Mouse (Mus musculus) heart, embryonic 10.5 days (tissue): ENCODE measurements around the gene Gm21987. TPM values are rescaled to one million over a fixed set of nuclear protein-coding genes. Genes with fewer than 3 reads are reported as not detected.
A peak's percentile ranks its signal among the peaks of the same experiment; 100 is the strongest.

Source experiments
- DNase-seq: peaks from one replicate; pipeline ENCODE4 v3.0.0-alpha.2; 2017; ENCODE audit warnings: low spot score
- H3K27ac ChIP-seq: fragments of 300-500 bp; sonication (generic); 2 replicates; pipeline ENCODE4 v1.5.1; 2016; ENCODE audit warnings: mild to moderate bottlenecking
- H3K27me3 ChIP-seq: fragments of 300-500 bp; sonication (generic); 2 replicates; pipeline ENCODE4 v1.6.1; 2016; ENCODE audit warnings: mild to moderate bottlenecking; ENCODE audit not compliant: poor library complexity, insufficient read depth, severe bottlenecking
- H3K36me3 ChIP-seq: fragments of 300-500 bp; sonication (generic); 2 replicates; pipeline ENCODE4 v1.6.1; 2016; ENCODE audit warnings: mild to moderate bottlenecking, moderate library complexity
- H3K4me1 ChIP-seq: fragments of 300-500 bp; sonication (generic); 2 replicates; pipeline ENCODE4 v1.6.1; 2016; ENCODE audit warnings: mild to moderate bottlenecking
- H3K4me3 ChIP-seq: fragments of 300-500 bp; sonication (generic); 2 replicates; pipeline ENCODE4 v1.5.1; 2016; ENCODE audit warnings: mild to moderate bottlenecking, moderate library complexity
- H3K9me3 ChIP-seq: fragments of 300-500 bp; sonication (generic); 2 replicates; pipeline ENCODE4 v1.6.1; 2016; ENCODE audit warnings: mild to moderate bottlenecking, moderate library complexity
- WGBS: fragments of 180-500 bp; shearing (Covaris S2); methylation state at CpG from one replicate; pipeline ENCODE4 v1.1.7; 2016; 5-methylcytosine and 5-hydroxymethylcytosine counted together
- polyA plus RNA-seq: library from polyadenylated mRNA; unstranded; fragments of >200 nt; fragmentation: Nextera tagmentation; extraction: Ambion mirVana; gene quantifications from 2 replicates; pipeline ENCODE4 v1.2.1, GENCODE M21; 2016

Gene Gm21987
- polyA plus RNA-seq, 1 experiment from 2014 or later: 1.3 TPM

GRCm38 (mm10) chr16:38392126-38392894 is 45.5 kb downstream of the Gm21987 start:
- 69% methylated on average over 23 of the region's 23 CpGs for WGBS
- DNase-seq: peak; percentile 73
- Histone ChIP-seq H3K4me3 (no peak overlapping the region), H3K27ac (no peak overlapping the region), H3K27me3 (no peaks in the 10 kb centered on the region), H3K9me3 (no peaks in the 10 kb centered on the region), H3K4me1 (peaks cover 5% of the 10 kb centered on the region), H3K36me3 (no peaks in the 10 kb centered on the region)

GRCm38 (mm10) chr16:38394191-38394618 is 47.4 kb downstream of the Gm21987 start:
- Histone ChIP-seq H3K27me3 (no peaks in the 10 kb centered on the region), H3K36me3 (no peaks in the 10 kb centered on the region), H3K4me1 (peaks cover 7% of the 10 kb centered on the region), H3K9me3 (no peaks in the 10 kb centered on the region), H3K27ac (no peak overlapping the region), H3K4me3 (no peak overlapping the region)
- 81% methylated on average over 8 of the region's 8 CpGs for WGBS
- DNase-seq: no peak

- Histone ChIP-seq H3K27ac (no peak overlapping the region), H3K9me3 (no peaks in the 10 kb centered on the region), H3K4me1 (peaks cover 17% of the 10 kb centered on the region), H3K36me3 (no peaks in the 10 kb centered on the region), H3K4me3 (no peak overlapping the region), H3K27me3 (no peaks in the 10 kb centered on the region)
- DNase-seq: no peak
- 64% methylated on average over 6 of the region's 6 CpGs for WGBS
Observed at GRCm38 (mm10) chr16:38395060-38395730, 48.4 kb downstream of the Gm21987 start.

GRCm38 (mm10) chr16:38396155-38396554 is 49.3 kb downstream of the Gm21987 start:
- DNase-seq: no peak
- no peak overlapping the region for H3K4me3 ChIP-seq
- no peaks in the 10 kb centered on the region for H3K27me3 ChIP-seq
- WGBS: 56% methylated on average over 13 of the region's 13 CpGs
- no peaks in the 10 kb centered on the region for H3K36me3 ChIP-seq
- H3K4me1 ChIP-seq: peaks cover 25% of the 10 kb centered on the region
- H3K9me3 ChIP-seq: no peaks in the 10 kb centered on the region
- no peak overlapping the region for H3K27ac ChIP-seq

- H3K36me3 ChIP-seq: no peaks in the 10 kb centered on the region
- no peaks in the 10 kb centered on the region for H3K27me3 ChIP-seq
- no peaks in the 10 kb centered on the region for H3K9me3 ChIP-seq
- DNase-seq: no peak
- H3K27ac ChIP-seq: no peak overlapping the region
- H3K4me3 ChIP-seq: no peak overlapping the region
- 84% methylated on average over 6 of the region's 6 CpGs for WGBS
- peaks cover 25% of the 10 kb centered on the region for H3K4me1 ChIP-seq
Observed at GRCm38 (mm10) chr16:38398266-38398665, 51.4 kb downstream of the Gm21987 start.

- Histone ChIP-seq H3K36me3 (no peaks in the 10 kb centered on the region), H3K4me1 (peaks cover 25% of the 10 kb centered on the region), H3K9me3 (no peaks in the 10 kb centered on the region), H3K27ac (peak overlapping the region; percentile 80), H3K27me3 (no peaks in the 10 kb centered on the region), H3K4me3 (peak overlapping the region; percentile 53)
- WGBS: 68% methylated on average over 3 of the region's 3 CpGs
- DNase-seq: no peak
Observed at GRCm38 (mm10) chr16:38399076-38399475, 52.2 kb downstream of the Gm21987 start.

- H3K27me3 ChIP-seq: no peaks in the 10 kb centered on the region
- H3K4me1 ChIP-seq: peaks cover 25% of the 10 kb centered on the region
- H3K4me3 ChIP-seq: peak overlapping the region; percentile 53
- peak overlapping the region; percentile 80 for H3K27ac ChIP-seq
- no peaks in the 10 kb centered on the region for H3K9me3 ChIP-seq
- peak; percentile 79 for DNase-seq
- 12% methylated on average over 17 of the region's 17 CpGs for WGBS
- H3K36me3 ChIP-seq: no peaks in the 10 kb centered on the region
Observed at GRCm38 (mm10) chr16:38399531-38400231, 52.8 kb downstream of the Gm21987 start.

- 70% methylated on average over 9 of the region's 9 CpGs for WGBS
Observed at GRCm38 (mm10) chr16:38400311-38400960, 53.6 kb downstream of the Gm21987 start.

GRCm38 (mm10) chr16:38401468-38401867 is 54.6 kb downstream of the Gm21987 start:
- Histone ChIP-seq H3K4me1 (peaks cover 27% of the 10 kb centered on the region), H3K4me3 (no peak overlapping the region), H3K27me3 (no peaks in the 10 kb centered on the region), H3K9me3 (no peaks in the 10 kb centered on the region), H3K27ac (no peak overlapping the region), H3K36me3 (no peaks in the 10 kb centered on the region)
- 68% methylated on average over 6 of the region's 6 CpGs for WGBS
- DNase-seq: no peak

More at GRCm38 (mm10) chr16:38400311-38400960, 53.6 kb downstream of the Gm21987 start:
- H3K4me1 ChIP-seq: peaks cover 25% of the 10 kb centered on the region
- H3K27ac ChIP-seq: peak overlapping the region; percentile 80
- H3K36me3 ChIP-seq: no peaks in the 10 kb centered on the region
- H3K4me3 ChIP-seq: peak overlapping the region; percentile 53
- no peak for DNase-seq
- H3K9me3 ChIP-seq: no peaks in the 10 kb centered on the region
- H3K27me3 ChIP-seq: no peaks in the 10 kb centered on the region

GRCm38 (mm10) chr16:38403639-38404038 is 56.8 kb downstream of the Gm21987 start:
- no peaks in the 10 kb centered on the region for H3K36me3 ChIP-seq
- WGBS: 79% methylated on average over 7 of the region's 7 CpGs
- H3K27me3 ChIP-seq: no peaks in the 10 kb centered on the region

GRCm38 (mm10) chr16:38406293-38406692 is 59.5 kb downstream of the Gm21987 start:
- WGBS: 50% methylated on average over 5 of the region's 5 CpGs
- Histone ChIP-seq H3K36me3 (no peaks in the 10 kb centered on the region), H3K9me3 (no peaks in the 10 kb centered on the region), H3K4me3 (no peak overlapping the region), H3K4me1 (peaks cover 17% of the 10 kb centered on the region), H3K27ac (no peak overlapping the region), H3K27me3 (no peaks in the 10 kb centered on the region)
- DNase-seq: no peak

More at GRCm38 (mm10) chr16:38403639-38404038, 56.8 kb downstream of the Gm21987 start:
- H3K4me1 ChIP-seq: peaks cover 36% of the 10 kb centered on the region
- H3K4me3 ChIP-seq: no peak overlapping the region
- DNase-seq: no peak
- no peaks in the 10 kb centered on the region for H3K9me3 ChIP-seq
- no peak overlapping the region for H3K27ac ChIP-seq

- Histone ChIP-seq H3K4me3 (no peak overlapping the region), H3K27ac (no peak overlapping the region), H3K27me3 (no peaks in the 10 kb centered on the region), H3K36me3 (no peaks in the 10 kb centered on the region), H3K4me1 (peaks cover 17% of the 10 kb centered on the region), H3K9me3 (no peaks in the 10 kb centered on the region)
- 65% methylated on average over 6 of the region's 6 CpGs for WGBS
- no peak for DNase-seq
Observed at GRCm38 (mm10) chr16:38406708-38407107, 59.9 kb downstream of the Gm21987 start.
